Mouse (Mus musculus) midbrain, embryonic 12.5 days (tissue): ENCODE measurements at regions not wholly inside any gene's neighbourhood (a gene's known extent, or its start where the extent isn't known, plus 50 kb on each side); places are given as distances from the start of the nearest gene placed in this dataset.

ENCODE experiments used
- ATAC-seq: fragments of 200-750 bp; cut with Nextera tagmentation; 2 replicates; pipeline ENCODE4 v1.8.0; 2017; ENCODE audit warnings: low read depth, moderate TSS enrichment, moderate library complexity; ENCODE audit not compliant: low FRiP score
- H3K27ac ChIP-seq: fragments of 300-500 bp; sonication (generic); replicated peaks from 2 replicates; pipeline ENCODE4 v1.5.1; 2016; ENCODE audit warnings: mild to moderate bottlenecking
- H3K27me3 ChIP-seq: fragments of 300-500 bp; sonication (generic); 2 replicates; pipeline ENCODE4 v1.6.1; 2016; ENCODE audit warnings: mild to moderate bottlenecking
- H3K36me3 ChIP-seq: fragments of 300-500 bp; sonication (generic); 2 replicates; pipeline ENCODE4 v1.6.1; 2016
- H3K4me1 ChIP-seq: fragments of 300-500 bp; sonication (generic); 2 replicates; pipeline ENCODE4 v1.6.1; 2016
- H3K4me2 ChIP-seq: fragments of 300-500 bp; sonication (generic); replicated peaks from 2 replicates; pipeline ENCODE4 v1.6.1; 2016; ENCODE audit warnings: mild to moderate bottlenecking, moderate library complexity
- H3K4me3 ChIP-seq: fragments of 300-500 bp; sonication (generic); 2 replicates; pipeline ENCODE4 v1.5.1; 2016; ENCODE audit warnings: mild to moderate bottlenecking
- H3K9ac ChIP-seq: fragments of 300-500 bp; sonication (generic); replicated peaks from 2 replicates; pipeline ENCODE4 v1.6.1; 2016; ENCODE audit warnings: mild to moderate bottlenecking, moderate library complexity
- H3K9me3 ChIP-seq: fragments of 300-500 bp; sonication (generic); 2 replicates; pipeline ENCODE4 v1.6.1; 2016; ENCODE audit warnings: mild to moderate bottlenecking
- WGBS: fragments of 180-500 bp; shearing (Covaris S2); methylation state at CpG from one replicate; pipeline ENCODE4 v1.1.7; 2016; 5-methylcytosine and 5-hydroxymethylcytosine counted together

- H3K4me2 ChIP-seq = no peak overlapping the region
- H3K27ac ChIP-seq = no peak overlapping the region
- no peaks in the 10 kb centered on the region for H3K36me3 ChIP-seq
- no peaks in the 10 kb centered on the region for H3K9me3 ChIP-seq
- no peak overlapping the region for H3K9ac ChIP-seq
- H3K4me1 ChIP-seq = no peaks in the 10 kb centered on the region
- H3K4me3 ChIP-seq = no peak overlapping the region
- WGBS = 90% methylated on average over 16 of the region's 16 CpGs
- H3K27me3 ChIP-seq = no peaks in the 10 kb centered on the region
- ATAC-seq = no peak
These were observed 69.2 kb downstream of the Gm33543 start for GRCm38 (mm10) chr10:95773425-95773980.

- ATAC-seq = no peak
- Histone ChIP-seq H3K36me3 (no peaks in the 10 kb centered on the region), H3K4me1 (no peaks in the 10 kb centered on the region), H3K27ac (no peak overlapping the region), H3K4me2 (no peak overlapping the region), H3K9me3 (no peaks in the 10 kb centered on the region), H3K4me3 (no peak overlapping the region), H3K9ac (no peak overlapping the region), H3K27me3 (no peaks in the 10 kb centered on the region)
- WGBS = 89% methylated on average over 9 of the region's 9 CpGs
These were observed 69.8 kb downstream of the Gm33543 start for GRCm38 (mm10) chr10:95772811-95773424.

- ATAC-seq = no peak
- Histone ChIP-seq H3K4me3 (no peak overlapping the region), H3K27me3 (no peaks in the 10 kb centered on the region), H3K36me3 (no peaks in the 10 kb centered on the region), H3K4me2 (no peak overlapping the region), H3K9me3 (no peaks in the 10 kb centered on the region), H3K9ac (no peak overlapping the region), H3K27ac (no peak overlapping the region), H3K4me1 (no peaks in the 10 kb centered on the region)
- 84% methylated on average over 8 of the region's 8 CpGs for WGBS
These were observed 73.8 kb downstream of the Gm33543 start for GRCm38 (mm10) chr10:95768974-95769373.

DNA sequence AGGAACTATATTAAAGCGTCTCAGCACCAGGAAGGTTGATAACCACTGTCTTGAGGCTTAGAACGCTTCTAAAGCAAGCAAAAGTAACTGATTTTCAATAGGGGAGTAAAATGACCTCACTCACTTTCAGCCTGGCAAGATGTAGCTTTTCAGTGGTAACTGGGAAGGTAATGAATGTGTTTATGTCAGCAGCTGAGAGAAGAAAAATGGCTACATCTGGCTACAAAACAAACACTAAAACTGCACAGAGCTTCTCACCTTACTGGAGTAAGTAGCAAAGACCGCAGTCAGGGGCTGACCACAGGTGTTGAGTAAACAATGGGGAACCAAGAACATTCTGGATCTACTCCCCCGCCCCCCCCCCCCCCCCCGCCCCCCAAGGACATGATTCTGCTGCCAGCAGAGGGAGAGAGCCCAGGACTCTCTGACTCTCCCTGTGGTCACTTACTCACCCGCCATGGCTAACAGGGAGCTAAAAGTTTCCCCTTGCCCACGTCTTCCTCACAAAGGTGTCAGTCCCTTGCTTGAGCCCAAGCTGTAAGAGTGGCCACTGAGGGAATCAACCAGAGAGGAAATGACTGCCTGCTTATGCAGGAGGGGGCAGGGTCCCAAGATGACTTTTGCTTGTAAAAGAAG lies 75.1 kb downstream of the Gm33543 start:
- H3K36me3 ChIP-seq = no peaks in the 10 kb centered on the region
- no peak overlapping the region for H3K27ac ChIP-seq
- H3K4me2 ChIP-seq = no peak overlapping the region
- no peaks in the 10 kb centered on the region for H3K27me3 ChIP-seq
- no peak overlapping the region for H3K9ac ChIP-seq
- H3K9me3 ChIP-seq = no peaks in the 10 kb centered on the region
- ATAC-seq = no peak
- WGBS = 67% methylated on average over 7 of the region's 7 CpGs
- H3K4me1 ChIP-seq = no peaks in the 10 kb centered on the region
- H3K4me3 ChIP-seq = no peak overlapping the region

DNA sequence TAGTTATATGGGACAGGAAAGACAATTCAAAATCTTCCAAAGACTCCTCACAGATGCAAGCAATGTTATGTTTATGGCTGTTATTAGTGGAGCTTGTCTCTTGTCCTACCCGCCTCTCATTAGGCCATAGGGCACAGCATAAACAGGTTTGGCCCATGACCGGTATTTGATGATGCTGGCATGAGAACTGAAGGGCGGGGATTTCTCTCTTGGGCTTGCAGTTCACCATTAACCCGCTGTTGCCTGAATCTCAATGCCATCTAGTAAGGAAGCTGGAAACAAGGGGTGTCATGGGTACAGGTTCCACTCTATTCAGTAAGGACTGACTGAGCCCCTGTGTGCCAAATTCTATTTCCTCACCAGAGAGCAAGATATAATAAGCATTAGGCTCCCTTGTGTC lies 78.6 kb downstream of the Gm33543 start:
- no peaks in the 10 kb centered on the region for H3K36me3 ChIP-seq
- ATAC-seq = no peak
- 90% methylated on average over 4 of the region's 4 CpGs for WGBS
- H3K4me3 ChIP-seq = no peak overlapping the region
- H3K27ac ChIP-seq = no peak overlapping the region
- H3K4me2 ChIP-seq = no peak overlapping the region
- no peaks in the 10 kb centered on the region for H3K9me3 ChIP-seq
- no peak overlapping the region for H3K9ac ChIP-seq
- H3K27me3 ChIP-seq = no peaks in the 10 kb centered on the region
- no peaks in the 10 kb centered on the region for H3K4me1 ChIP-seq

DNA sequence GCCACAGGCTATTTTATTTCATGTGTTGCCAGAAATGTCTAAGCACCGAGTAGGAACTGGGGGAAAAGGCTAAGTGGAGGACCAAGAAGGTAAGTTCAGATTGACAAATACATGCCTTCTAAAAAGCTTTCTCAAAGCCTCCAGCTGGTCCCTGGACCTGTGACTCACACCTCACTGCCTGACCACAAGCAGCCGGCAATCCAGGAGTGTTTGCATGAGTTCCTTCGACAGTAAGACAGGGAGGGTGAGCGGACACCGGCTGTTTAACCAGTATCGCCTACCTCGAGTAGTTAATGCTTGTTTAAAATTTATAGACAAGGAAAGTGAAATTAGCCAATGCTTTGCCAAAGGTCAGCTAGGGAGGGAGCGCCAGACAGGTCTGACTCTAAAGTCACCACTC lies 80.1 kb downstream of the Gm33543 start:
- Histone ChIP-seq H3K9me3 (no peaks in the 10 kb centered on the region), H3K36me3 (no peaks in the 10 kb centered on the region), H3K4me2 (no peak overlapping the region), H3K27ac (no peak overlapping the region), H3K9ac (no peak overlapping the region), H3K4me3 (no peak overlapping the region), H3K27me3 (no peaks in the 10 kb centered on the region), H3K4me1 (no peaks in the 10 kb centered on the region)
- WGBS = 82% methylated on average over 8 of the region's 8 CpGs
- no peak for ATAC-seq

GRCm38 (mm10) chr10:95761969-95762368 lies 80.8 kb downstream of the Gm33543 start:
- H3K4me3 ChIP-seq = no peak overlapping the region
- H3K36me3 ChIP-seq = no peaks in the 10 kb centered on the region
- H3K9me3 ChIP-seq = no peaks in the 10 kb centered on the region
- no peak overlapping the region for H3K9ac ChIP-seq
- no peak for ATAC-seq
- H3K4me2 ChIP-seq = no peak overlapping the region
- H3K27me3 ChIP-seq = no peaks in the 10 kb centered on the region
- 91% methylated on average over 4 of the region's 4 CpGs for WGBS
- H3K27ac ChIP-seq = no peak overlapping the region
- no peaks in the 10 kb centered on the region for H3K4me1 ChIP-seq

- Histone ChIP-seq H3K4me3 (no peak overlapping the region), H3K4me1 (no peaks in the 10 kb centered on the region), H3K9ac (no peak overlapping the region), H3K27ac (no peak overlapping the region), H3K36me3 (no peaks in the 10 kb centered on the region), H3K9me3 (no peaks in the 10 kb centered on the region), H3K4me2 (no peak overlapping the region), H3K27me3 (no peaks in the 10 kb centered on the region)
- ATAC-seq = no peak
- WGBS = 92% methylated on average over 9 of the region's 9 CpGs
These were observed 82.4 kb downstream of the Gm33543 start for GRCm38 (mm10) chr10:95760121-95760870.

- H3K27ac ChIP-seq = no peak overlapping the region
- no peaks in the 10 kb centered on the region for H3K4me1 ChIP-seq
- 90% methylated on average over 8 of the region's 8 CpGs for WGBS
- ATAC-seq = no peak
- H3K36me3 ChIP-seq = no peaks in the 10 kb centered on the region
- H3K4me2 ChIP-seq = no peak overlapping the region
- no peak overlapping the region for H3K9ac ChIP-seq
- no peaks in the 10 kb centered on the region for H3K27me3 ChIP-seq
- H3K9me3 ChIP-seq = no peaks in the 10 kb centered on the region
- no peak overlapping the region for H3K4me3 ChIP-seq
These were observed 84.5 kb downstream of the Gm33543 start for GRCm38 (mm10) chr10:95758181-95758580.

- no peak for ATAC-seq
- Histone ChIP-seq H3K36me3 (no peaks in the 10 kb centered on the region), H3K4me2 (no peak overlapping the region), H3K9ac (no peak overlapping the region), H3K27ac (no peak overlapping the region), H3K27me3 (no peaks in the 10 kb centered on the region), H3K9me3 (no peaks in the 10 kb centered on the region), H3K4me1 (no peaks in the 10 kb centered on the region), H3K4me3 (no peak overlapping the region)
- 90% methylated on average over 3 of the region's 3 CpGs for WGBS
These were observed 82.2 kb upstream of the Anapc15-ps start for GRCm38 (mm10) chr10:95755429-95755828.

GRCm38 (mm10) chr10:95753396-95753905 lies 80.2 kb upstream of the Anapc15-ps start:
- no peaks in the 10 kb centered on the region for H3K4me1 ChIP-seq
- H3K4me2 ChIP-seq = no peak overlapping the region
- 91% methylated on average over 11 of the region's 11 CpGs for WGBS
- H3K9me3 ChIP-seq = no peaks in the 10 kb centered on the region
- no peak overlapping the region for H3K4me3 ChIP-seq
- H3K27ac ChIP-seq = no peak overlapping the region
- no peak overlapping the region for H3K9ac ChIP-seq
- ATAC-seq = no peak
- no peaks in the 10 kb centered on the region for H3K36me3 ChIP-seq
- H3K27me3 ChIP-seq = no peaks in the 10 kb centered on the region

GRCm38 (mm10) chr10:95748360-95748759 lies 75.1 kb upstream of the Anapc15-ps start:
- Histone ChIP-seq H3K9ac (no peak overlapping the region), H3K4me2 (no peak overlapping the region)
- ATAC-seq = no peak

More at GRCm38 (mm10) chr10:95748360-95748759, 75.1 kb upstream of the Anapc15-ps start:
- H3K4me1 ChIP-seq = no peaks in the 10 kb centered on the region
- no peak overlapping the region for H3K27ac ChIP-seq
- H3K4me3 ChIP-seq = no peak overlapping the region
- H3K36me3 ChIP-seq = no peaks in the 10 kb centered on the region
- H3K27me3 ChIP-seq = no peaks in the 10 kb centered on the region
- no peaks in the 10 kb centered on the region for H3K9me3 ChIP-seq
- WGBS = 97% methylated on average over 1 of the region's 1 CpGs
